Mouse (Mus musculus): Measurements from ENCODE around the gene 4932414N04Rik. TPM values are rescaled to one million over a fixed set of nuclear protein-coding genes. Genes with fewer than 3 reads are reported as not detected.
"Not testable (repeated sequence)": the region's sequence is repeated elsewhere in the genome, so short reads cannot be mapped to it uniquely, and the experiment has no call there.

The 4932414N04Rik gene
- polyA plus RNA-seq, 1 experiment = not detected

GRCm38 (mm10) chr2:68767186-68767890 is 111.1 kb downstream of the 4932414N04Rik start:
- 46% methylated on average over 6 of the region's 6 CpGs for whole genome bisulfite sequencing

DNA sequence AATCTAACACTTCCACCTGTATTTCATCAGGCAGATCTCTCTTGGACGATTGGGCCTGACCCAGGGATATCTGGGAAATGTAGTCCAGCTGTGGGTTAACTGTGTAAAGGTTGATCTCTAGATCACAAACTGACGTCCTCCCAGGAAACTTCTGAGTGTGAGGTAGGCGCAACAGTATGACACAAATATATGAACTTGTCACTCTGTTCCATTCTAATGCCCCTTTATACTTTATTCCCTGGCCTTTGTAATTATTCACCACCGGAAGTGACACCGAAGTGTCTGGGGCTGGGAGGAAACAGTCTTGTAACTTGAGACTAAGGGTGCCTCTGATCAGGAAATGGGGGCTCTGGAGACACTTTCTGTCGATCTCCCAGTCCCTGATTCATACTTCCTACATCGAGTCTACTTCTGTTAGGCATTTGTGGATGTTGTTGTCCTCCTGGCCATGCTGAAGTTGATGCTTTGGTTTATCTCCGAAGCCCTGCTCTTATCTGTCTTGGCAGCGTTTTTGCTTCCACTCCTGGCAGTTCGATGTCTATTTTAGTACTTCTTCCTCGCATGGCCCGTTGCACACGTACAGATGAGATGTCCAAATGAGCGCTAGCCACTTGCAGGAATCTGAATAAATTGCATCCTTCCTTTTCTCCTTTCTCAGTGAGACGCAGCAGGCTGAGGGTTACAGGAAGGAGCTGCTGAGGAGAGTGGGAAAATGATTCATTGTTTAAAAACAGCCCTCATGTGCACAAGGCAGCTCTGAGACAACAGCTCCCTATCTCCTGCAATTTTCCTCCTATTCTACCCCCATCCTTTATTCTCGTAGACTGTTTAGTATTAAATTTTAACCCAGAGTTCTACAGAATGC is 126.2 kb downstream of the 4932414N04Rik start:
- 45% methylated on average over 16 of the region's 16 CpGs for WGBS

More at GRCm38 (mm10) chr2:68767186-68767890, 111.1 kb downstream of the 4932414N04Rik start:
- Histone ChIP-seq H3K4me1 (ENCODE audit: control insufficient read depth, insufficient read depth, low read length) (no peaks in the 10 kb centered on the region), H3K4me3 (replicated peaks; ENCODE audit: insufficient read depth, low read depth, low read length) (no peak overlapping the region), H3K27me3 (ENCODE audit: control insufficient read depth, insufficient read depth, low read length) (no peaks in the 10 kb centered on the region), H3K27ac (ENCODE audit: insufficient read depth, low read length) (no peak overlapping the region)
- TF ChIP-seq CTCF (IDR thresholded peaks at IDR 0.05; ENCODE audit: borderline replicate concordance, insufficient read depth, low read depth, low read length) = no peak
- no peak for DNase-seq

DNA sequence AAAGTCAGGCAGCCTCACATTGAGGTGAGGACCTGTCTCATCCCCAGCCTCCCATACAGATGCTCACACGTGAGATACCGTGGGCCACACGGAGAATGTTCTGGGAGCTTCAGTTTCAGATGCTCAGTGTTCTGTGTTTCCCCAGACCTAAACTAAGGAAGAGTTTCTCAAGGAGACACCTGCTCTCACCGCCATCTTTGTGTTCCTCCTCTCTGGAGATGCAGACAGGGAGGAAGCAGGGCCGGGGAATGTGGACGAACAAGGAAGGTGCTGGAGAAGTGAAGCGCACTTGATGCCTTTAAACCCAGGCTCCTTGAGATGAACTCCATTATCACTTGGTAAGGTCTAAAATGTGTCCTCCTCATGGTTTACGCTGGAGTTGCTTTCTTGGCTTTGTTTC is 127.4 kb downstream of the 4932414N04Rik start:
- not testable (repeated sequence) for H3K27me3 ChIP-seq (ENCODE audit: control insufficient read depth, insufficient read depth, low read length); DNase-seq; H3K4me1 ChIP-seq (ENCODE audit: control insufficient read depth, insufficient read depth, low read length); H3K27ac ChIP-seq (ENCODE audit: insufficient read depth, low read length); H3K4me3 ChIP-seq (replicated peaks; ENCODE audit: insufficient read depth, low read depth, low read length)
- 93% methylated on average over 8 of the region's 8 CpGs for WGBS

More for the DNA sequence above, 126.2 kb downstream of the 4932414N04Rik start:
- Histone ChIP-seq H3K27me3 (ENCODE audit: control insufficient read depth, insufficient read depth, low read length) (no peaks in the 10 kb centered on the region), H3K4me3 (replicated peaks; ENCODE audit: insufficient read depth, low read depth, low read length) (no peak overlapping the region), H3K27ac (ENCODE audit: insufficient read depth, low read length) (no peak overlapping the region), H3K4me1 (ENCODE audit: control insufficient read depth, insufficient read depth, low read length) (no peaks in the 10 kb centered on the region)
- no peak for DNase-seq
- TF ChIP-seq CTCF (IDR thresholded peaks at IDR 0.05; ENCODE audit: borderline replicate concordance, insufficient read depth, low read depth, low read length) = no peak
- no peak for TF ChIP-seq POLR2A (IDR thresholded peaks at IDR 0.05; ENCODE audit: borderline replicate concordance, insufficient read depth, low read length)

DNA sequence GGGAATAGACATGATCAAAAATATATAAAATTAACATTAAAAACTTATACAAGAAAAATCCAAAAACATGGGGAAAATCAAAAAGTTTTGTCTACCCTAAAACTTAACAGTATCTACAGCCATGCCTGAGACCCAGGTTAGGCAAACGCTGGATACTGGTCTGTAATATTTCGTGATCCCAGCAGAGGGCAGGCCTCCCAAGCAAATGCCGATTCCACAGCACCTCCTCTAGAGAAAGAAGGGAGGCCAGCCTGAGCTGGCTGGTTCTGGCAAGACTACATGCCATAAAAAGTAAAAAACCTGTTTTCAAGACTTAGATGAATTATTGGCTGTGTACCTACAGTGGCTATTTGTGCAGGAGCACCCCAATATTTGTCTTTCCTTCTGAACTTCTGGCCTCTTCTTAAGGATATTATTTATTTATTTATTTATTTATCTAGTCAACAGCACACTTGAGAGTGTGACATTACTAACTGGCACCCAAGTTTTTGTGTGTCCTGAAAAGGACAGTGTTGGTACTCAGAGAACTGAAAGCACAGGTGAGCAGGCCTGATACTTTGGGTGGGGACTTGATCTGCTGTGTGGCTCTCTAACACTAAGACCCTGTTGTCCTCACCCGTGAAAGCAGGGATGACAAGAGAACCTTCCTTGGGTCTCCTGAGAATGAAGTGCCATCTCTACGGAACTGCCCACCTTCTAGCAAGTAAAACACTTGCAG is 128.6 kb downstream of the 4932414N04Rik start:
- peak; percentile 69 to 80 for DNase-seq
- WGBS = 34% methylated on average over 5 of the region's 5 CpGs
- Histone ChIP-seq H3K4me3 (replicated peaks; ENCODE audit: insufficient read depth, low read depth, low read length) (no peak overlapping the region), H3K4me1 (ENCODE audit: control insufficient read depth, insufficient read depth, low read length) (no peaks in the 10 kb centered on the region), H3K27me3 (ENCODE audit: control insufficient read depth, insufficient read depth, low read length) (no peaks in the 10 kb centered on the region), H3K27ac (ENCODE audit: insufficient read depth, low read length) (no peak overlapping the region)
- no peak for TF ChIP-seq POLR2A (IDR thresholded peaks at IDR 0.05; ENCODE audit: borderline replicate concordance, insufficient read depth, low read length)
- peak; percentile 96 for TF ChIP-seq CTCF (IDR thresholded peaks at IDR 0.05; ENCODE audit: borderline replicate concordance, insufficient read depth, low read depth, low read length)

GRCm38 (mm10) chr2:68787161-68787675 is 130.9 kb downstream of the 4932414N04Rik start:
- no peaks in the 10 kb centered on the region for H3K27me3 ChIP-seq (ENCODE audit: control insufficient read depth, insufficient read depth, low read length)
- DNase-seq = no peak
- no peak overlapping the region for H3K4me3 ChIP-seq (replicated peaks; ENCODE audit: insufficient read depth, low read depth, low read length)
- H3K27ac ChIP-seq (ENCODE audit: insufficient read depth, low read length) = no peak overlapping the region
- TF ChIP-seq CTCF (IDR thresholded peaks at IDR 0.05; ENCODE audit: borderline replicate concordance, insufficient read depth, low read depth, low read length) = no peak
- no peak for TF ChIP-seq POLR2A (IDR thresholded peaks at IDR 0.05; ENCODE audit: borderline replicate concordance, insufficient read depth, low read length)
- no peaks in the 10 kb centered on the region for H3K4me1 ChIP-seq (ENCODE audit: control insufficient read depth, insufficient read depth, low read length)
- WGBS = 35% methylated on average over 3 of the region's 3 CpGs

- Histone ChIP-seq H3K27me3 (ENCODE audit: control insufficient read depth, insufficient read depth, low read length) (no peaks in the 10 kb centered on the region), H3K27ac (ENCODE audit: insufficient read depth, low read length) (no peak overlapping the region), H3K4me3 (replicated peaks; ENCODE audit: insufficient read depth, low read depth, low read length) (no peak overlapping the region), H3K4me1 (ENCODE audit: control insufficient read depth, insufficient read depth, low read length) (no peaks in the 10 kb centered on the region)
- DNase-seq = no peak
- WGBS = 89% methylated on average over 5 of the region's 5 CpGs
- no peak for TF ChIP-seq CTCF (IDR thresholded peaks at IDR 0.05; ENCODE audit: borderline replicate concordance, insufficient read depth, low read depth, low read length)
- no peak for TF ChIP-seq POLR2A (IDR thresholded peaks at IDR 0.05; ENCODE audit: borderline replicate concordance, insufficient read depth, low read length)
These were observed 136.0 kb downstream of the 4932414N04Rik start for GRCm38 (mm10) chr2:68792296-68792695.

DNA sequence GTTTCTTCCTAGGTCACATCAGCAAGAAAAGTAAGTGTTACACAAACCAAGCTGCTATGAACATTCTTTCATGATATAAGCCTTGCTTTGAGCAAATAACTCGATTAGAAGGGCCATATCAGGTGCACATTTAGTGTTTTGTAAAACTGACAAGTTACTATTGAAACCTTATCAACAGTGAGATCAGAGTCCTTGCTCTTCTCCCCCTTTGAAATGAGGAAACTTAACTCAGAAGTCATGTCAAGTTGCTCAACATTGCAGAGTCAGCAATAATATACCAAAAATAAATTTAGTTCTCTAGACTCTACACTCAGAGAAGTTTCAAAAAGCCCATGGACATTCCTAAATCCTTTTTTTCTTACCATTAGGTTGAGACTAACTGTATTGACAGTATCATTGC is 137.2 kb downstream of the 4932414N04Rik start:
- WGBS = 56% methylated on average over 1 of the region's 1 CpGs
- DNase-seq = no peak
- Histone ChIP-seq H3K27ac (ENCODE audit: insufficient read depth, low read length) (no peak overlapping the region), H3K4me3 (replicated peaks; ENCODE audit: insufficient read depth, low read depth, low read length) (no peak overlapping the region), H3K27me3 (ENCODE audit: control insufficient read depth, insufficient read depth, low read length) (no peaks in the 10 kb centered on the region), H3K4me1 (ENCODE audit: control insufficient read depth, insufficient read depth, low read length) (no peaks in the 10 kb centered on the region)
- TF ChIP-seq CTCF (IDR thresholded peaks at IDR 0.05; ENCODE audit: borderline replicate concordance, insufficient read depth, low read depth, low read length) (no peak), POLR2A (IDR thresholded peaks at IDR 0.05; ENCODE audit: borderline replicate concordance, insufficient read depth, low read length) (no peak)
